Comparison of ENCODE assay signal across 1 mouse cellular context in genomic region chr11:105028744-105029348, GRCm38 (mm10).
TF ChIP-seq lines count a peak whose summit lies in the region.

No protein-coding gene starts in this region.

TF ChIP-seq in CH12.LX, 34 proteins besides CTCF, POLR2A, EP300 and RAD21 (continued from another document):
- TF ChIP-seq UBTF (IDR thresholded peaks at IDR 0.05; ENCODE audit: low read depth, low read length) (peak; percentile 99), RCOR1 (conservative IDR thresholded peaks at IDR 0.05; ENCODE audit: low read depth, low read length) (peak; percentile 58; the same call in 1 of the 2 replicates), TCF12 (IDR thresholded peaks at IDR 0.05; ENCODE audit: low read depth, low read length) (peak; percentile 91), SMC3 (IDR thresholded peaks at IDR 0.05; ENCODE audit: low read depth, low read length) (no peak), PAX5 (IDR thresholded peaks at IDR 0.05; ENCODE audit: low read length) (no peak), MXI1 (IDR thresholded peaks at IDR 0.05; ENCODE audit: low read depth, low read length) (0 out of 2 replicates have a peak, but pooled peaks have one; percentile 5), TBP (conservative IDR thresholded peaks at IDR 0.05; ENCODE audit: low read depth, low read length) (peak; percentile 95)
